12 mouse cellular contexts compared by ENCODE assay signal in the genomic region with DNA sequence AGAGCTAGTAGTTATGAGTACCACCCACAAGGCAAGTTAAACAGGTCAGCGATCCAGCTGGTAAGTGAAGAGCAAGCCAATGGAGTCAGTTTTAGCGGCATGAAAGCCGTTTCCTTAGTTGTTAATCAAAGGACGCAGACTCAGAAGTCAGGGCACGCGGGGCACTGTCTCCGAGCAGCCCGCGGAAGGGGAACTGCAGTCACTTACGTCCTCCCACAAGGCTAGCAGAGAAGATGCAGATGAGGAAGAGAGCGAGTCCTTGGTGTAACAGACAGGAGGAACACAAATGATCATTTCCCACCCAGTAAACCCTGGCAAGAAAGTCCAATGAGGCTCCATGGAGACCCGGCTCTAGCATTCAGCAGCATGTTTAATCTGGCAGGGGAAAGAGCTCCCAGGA. TPM values are rescaled to one million over a fixed set of nuclear protein-coding genes. Genes with fewer than 3 reads are reported as not detected.
"Had no signal": no experiment of that assay in that cellular context is flagged by ENCODE, and none has a peak within 500 bp of the region (broad histone marks: within the 10 kb centered on the region; RNA-seq: fewer than 3 reads in every experiment).

No protein-coding gene starts in this region.

- ATAC-seq: liver, postnatal 0 days; lung, postnatal 0 days had no signal

- DNase-seq: kidney, adult 18-20 months; kidney, postnatal 10 days; kidney, postnatal 36 days; left cerebral cortex, postnatal 4 days; liver, postnatal 0 days; lung, embryonic 14.5 days; midbrain, embryonic 14.5 days; thymus, adult 18-20 months; thymus, postnatal 25 days had no signal

RNA-seq across cellular contexts. Expression of a gene that starts 38.4 kb away (rescaled TPM):
- polyA plus RNA-seq: macrophage; neural tube, embryonic 11.5 days had no signal
